Mouse (Mus musculus) mouse trophoblast stem cell (cell line): ENCODE results near the gene Dnmt1.

ENCODE experiments used
- in situ Hi-C, 2 experiments: fragments of 300-500 bp; cut with MseI, MboI; formaldehyde crosslinking; loops; 2 replicates in 1 of 2; 3 replicates in 1 of 2; pipeline ENCODE4 v1.15.1; 2025

The Dnmt1 gene

DNA sequence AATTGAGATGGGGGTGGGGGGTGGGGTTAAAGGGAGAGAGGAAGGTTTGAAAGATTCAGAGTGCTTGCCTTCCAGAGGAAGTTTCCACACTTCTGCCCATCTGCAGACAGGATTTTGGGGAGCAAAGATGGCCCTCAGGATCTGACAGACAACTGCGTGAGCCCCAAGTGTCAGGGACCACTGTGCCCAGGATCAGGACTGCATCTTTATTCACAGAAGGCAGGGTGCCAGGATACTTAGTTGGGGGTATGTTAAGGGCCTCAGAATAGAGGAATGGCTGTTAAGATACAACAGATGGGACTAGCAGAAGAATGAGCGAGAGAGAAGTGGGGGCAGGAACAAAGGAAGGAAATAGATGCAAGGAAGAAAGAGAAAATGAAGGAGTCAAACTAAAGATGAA is 73.1 kb downstream of the Dnmt1 start:
- in situ Hi-C loops, result no loop called here

DNA sequence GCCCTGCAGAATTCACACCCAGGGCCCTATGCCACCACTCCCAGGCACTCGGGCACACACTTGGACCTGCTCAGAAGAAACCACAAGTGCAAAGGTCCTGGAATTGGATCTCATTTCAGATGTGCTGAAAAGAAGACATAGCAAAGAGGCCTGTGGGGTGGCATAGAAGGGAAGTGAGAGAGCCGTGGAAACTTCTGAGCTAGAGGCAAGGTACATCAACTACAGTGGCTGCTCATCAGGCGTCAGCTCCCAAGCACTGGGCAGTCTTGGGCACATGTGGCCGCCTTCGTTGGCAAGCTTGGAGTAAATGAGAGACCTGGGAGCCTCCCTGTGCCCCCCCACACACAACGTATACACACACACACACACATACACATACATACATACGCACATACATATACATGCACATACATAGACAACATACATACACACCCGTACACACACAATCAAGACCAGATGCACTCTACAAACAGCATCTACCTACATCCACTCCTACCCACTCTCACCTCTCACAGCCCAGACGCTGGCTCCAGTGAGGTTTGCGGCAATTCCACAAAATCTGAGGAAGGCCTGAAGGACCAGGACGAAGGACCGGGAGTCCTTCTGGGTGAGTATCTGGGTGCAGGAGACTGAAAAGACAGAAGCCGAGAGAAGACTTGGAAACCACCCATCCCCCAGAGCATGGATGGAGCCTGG is 80.4 kb downstream of the Dnmt1 start, which contains the start of gene Angptl6:
Gene Angptl6 (minus strand): TSS at position 631 of the 696 bp plus-strand sequence.
- in situ Hi-C loops, result no loop called here

- in situ Hi-C loops, result no loop called here
Observed at GRCm38 (mm10) chr9:20878710-20879065, 81.0 kb downstream of the Dnmt1 start.

DNA sequence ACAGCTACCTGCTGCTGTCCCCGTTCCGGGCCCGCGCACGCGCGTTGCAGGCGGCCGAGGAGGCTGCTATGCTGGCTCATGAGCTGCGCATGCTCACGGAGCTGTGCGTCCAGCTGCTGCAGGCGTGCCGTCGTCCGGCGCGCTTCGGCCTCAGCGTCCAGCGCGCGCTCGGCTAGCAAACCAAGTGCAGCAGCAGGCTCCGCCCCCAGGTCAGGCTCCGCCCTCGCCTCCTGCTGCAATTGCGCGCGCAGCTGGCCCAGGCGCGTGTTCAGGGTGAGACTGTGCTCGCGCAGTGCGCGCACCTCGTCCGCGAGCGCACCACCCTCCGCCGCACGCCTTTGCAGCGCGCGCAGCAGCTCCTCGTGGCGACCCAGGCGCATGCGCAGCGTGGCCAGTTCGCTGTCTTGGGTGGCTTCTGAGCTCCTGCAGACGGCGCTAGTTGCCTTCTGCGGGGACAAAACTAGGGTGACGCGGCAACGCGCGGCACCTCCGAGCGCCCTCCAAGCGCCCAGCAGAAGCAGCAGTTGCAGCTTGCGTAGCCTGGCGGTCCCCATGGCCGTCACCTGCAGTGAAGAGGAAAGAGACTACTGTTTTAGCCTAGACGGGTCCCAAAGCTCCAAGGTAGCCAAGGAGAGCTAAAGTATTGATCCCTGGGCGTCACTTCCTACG is 81.5 kb downstream of the Dnmt1 start:
- in situ Hi-C loops, result no loop called here

- in situ Hi-C loops, result no loop called here
Observed at GRCm38 (mm10) chr9:20877118-20878040, 82.3 kb downstream of the Dnmt1 start.

- in situ Hi-C loops, result no loop called here
Observed at GRCm38 (mm10) chr9:20876318-20877117, 83.2 kb downstream of the Dnmt1 start.

DNA sequence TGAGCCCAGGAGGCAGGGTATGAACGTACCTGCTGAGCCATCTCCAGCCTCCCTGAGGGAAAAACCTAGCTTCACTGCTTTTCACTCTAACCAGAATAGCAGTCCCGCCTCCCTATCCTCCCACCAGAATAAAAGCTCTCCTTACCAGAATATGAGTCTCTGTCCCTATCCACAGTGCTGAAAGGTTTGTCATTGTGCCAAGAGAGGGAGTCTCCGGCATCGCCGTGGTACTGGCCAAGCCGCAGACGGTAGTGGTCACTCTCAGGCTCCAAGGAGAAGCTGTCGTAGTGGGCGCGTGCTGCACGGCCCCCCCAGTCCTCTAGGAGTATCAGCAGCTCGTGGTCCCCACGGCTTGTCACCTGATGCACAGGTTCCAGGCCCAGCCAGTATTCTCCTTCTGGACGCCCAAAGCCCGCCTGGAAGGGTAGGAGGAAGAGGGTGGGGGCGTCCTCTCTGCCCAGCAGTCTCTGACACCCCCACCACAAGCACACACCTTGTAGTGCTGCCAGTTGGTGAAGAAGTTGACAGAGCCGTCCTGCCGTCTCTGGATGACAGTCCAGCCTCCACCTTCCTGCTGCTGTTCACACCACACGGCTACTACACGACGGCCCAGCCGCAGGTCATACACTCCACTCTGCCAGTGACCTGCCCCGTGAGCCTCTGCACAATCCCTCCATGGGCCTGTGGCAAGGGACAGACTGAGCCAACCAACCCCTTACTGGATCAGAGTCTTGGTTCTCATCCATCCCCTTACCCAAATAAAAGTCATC is 84.5 kb downstream of the Dnmt1 start:
- in situ Hi-C loops, result no loop called here

GRCm38 (mm10) chr9:20873521-20873920 is 86.2 kb downstream of the Dnmt1 start:
- in situ Hi-C loops, result no loop called here

- in situ Hi-C loops, result no loop called here
Observed at GRCm38 (mm10) chr9:20872991-20873390, 86.7 kb downstream of the Dnmt1 start.

DNA sequence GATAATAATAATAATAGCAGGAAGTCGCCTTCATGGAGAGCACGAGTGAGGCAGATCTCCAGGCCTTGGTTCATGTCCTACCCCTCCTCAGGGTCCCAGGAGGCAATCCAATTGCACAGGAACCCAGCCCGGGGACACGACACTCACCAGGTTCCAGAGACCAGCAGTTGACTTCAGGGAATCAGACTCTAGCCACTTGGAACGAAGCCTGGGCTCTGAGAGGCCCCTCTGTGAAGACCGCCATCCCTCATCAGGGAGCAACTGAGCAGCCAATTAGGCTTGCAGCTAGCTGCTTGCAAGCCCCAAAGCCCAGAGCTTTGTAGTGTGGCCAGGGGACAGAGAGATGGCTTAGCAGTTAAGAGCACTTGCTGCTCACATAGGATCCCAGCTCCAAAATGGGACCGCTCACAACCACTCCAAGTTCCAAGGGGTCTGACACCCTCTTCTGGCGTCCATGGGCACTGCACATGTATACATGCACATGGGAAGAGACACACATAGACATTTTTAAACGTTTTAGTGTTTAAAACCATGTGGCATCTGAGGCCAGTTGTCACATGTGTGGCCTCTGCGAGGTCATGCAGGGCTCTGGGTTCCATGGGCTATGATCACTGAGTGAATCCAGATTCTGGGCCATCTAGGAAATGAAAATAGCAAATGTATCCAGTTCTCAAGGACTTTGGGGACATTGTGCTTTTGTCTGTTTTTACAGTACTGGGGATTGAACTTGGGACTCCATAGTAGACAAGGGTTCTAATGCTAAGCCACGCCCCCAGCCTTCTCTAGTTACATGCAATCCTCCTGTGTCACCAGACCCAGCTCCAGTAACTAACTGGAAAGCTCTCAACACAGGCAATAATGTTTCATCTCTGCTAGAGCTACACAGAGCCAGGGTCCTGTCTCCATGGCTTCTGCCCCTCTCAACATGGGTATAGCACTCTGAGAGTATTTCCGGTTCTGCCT is 89.2 kb downstream of the Dnmt1 start:
- in situ Hi-C loops, result no loop called here

DNA sequence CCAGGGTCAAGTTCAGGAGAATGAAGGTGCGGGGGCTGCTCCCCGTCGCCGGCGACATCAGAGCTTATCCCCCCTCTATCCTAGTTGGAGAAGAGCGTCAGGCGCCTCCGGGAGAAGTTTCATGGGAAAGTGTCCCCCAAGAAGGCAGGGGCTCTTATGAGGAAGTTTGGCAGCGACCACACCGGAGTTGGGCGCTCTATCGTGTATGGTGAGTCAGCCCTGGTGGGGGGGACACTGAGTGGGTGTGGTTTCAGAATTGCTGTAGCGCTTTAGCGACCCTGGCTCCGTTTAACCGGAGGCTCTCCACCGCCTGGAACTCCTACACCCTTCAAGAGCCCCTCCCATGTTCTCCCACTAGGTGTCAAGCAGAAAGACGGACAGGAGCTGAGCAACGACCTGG is 90.4 kb downstream of the Dnmt1 start:
- in situ Hi-C loops, result no loop called here

DNA sequence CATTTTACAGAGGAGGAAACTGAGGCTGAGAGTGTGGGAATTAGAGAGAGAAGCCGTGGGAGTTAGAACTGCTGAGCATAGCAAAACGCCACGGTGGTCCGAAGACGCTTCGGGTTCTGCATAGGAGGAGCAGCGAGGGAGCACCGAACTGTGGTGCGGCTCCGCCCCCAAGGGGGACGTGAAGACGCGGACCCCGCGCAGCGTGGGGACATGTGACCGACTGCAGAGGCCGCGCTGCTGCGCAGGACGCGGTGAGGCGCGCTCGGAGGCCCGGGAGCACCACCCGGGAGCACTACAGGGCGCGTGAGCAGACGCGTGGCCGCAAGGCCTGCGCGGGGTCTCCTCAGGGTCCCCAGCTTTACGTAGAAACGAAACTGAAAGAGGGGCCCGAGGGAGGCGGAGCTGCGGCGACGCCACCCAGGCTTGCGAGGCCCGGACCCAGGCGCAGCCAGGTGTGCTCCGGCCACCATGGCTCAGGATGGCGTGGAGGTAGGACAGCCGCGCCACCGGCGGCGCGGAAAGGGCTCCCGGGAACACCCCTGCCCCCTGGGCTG is 91.2 kb downstream of the Dnmt1 start, which contains the start of gene A230050P20Rik:
Gene A230050P20Rik (plus strand): TSS at position 195 of the 554 bp plus-strand sequence.
- in situ Hi-C loops, result no loop called here

DNA sequence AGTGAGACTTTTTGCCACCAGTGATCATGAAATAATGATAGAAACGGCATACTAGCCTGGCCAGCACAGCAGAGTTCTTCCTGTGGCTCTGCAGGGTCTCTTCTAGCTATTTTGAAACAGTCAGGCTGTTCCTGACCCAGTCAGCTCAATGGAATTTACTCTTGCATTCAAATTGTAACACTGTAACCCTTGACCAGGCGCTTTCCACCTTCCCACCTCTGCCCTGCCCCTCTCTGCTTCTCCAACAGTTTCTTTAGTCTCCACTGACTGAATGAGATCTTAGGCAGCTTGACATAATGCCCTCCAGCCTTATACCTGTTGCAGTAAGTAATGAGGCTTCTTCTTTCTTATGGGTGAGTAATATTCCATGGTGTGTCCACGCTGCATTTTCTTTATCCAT is 92.8 kb downstream of the Dnmt1 start:
- in situ Hi-C loops, result no loop called here

DNA sequence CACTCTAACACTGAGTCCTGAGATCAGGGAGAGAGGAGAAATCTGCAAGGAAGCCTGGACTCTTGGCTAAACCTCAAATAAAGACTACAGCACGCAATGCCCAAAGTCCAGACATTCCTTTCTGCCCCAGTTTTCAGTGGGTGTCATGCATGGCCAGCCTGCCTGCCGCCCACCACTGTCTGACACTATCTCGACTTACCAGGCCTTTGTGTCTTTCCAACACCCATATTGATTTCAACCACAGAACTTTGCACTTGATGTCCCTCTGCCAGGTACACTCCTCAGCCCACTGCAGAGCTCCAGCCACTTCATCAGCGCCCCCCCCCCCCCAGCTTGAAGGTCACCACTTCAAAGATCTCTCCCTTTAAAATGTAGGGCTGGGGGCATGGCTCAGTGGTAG is 97.5 kb downstream of the Dnmt1 start:
- in situ Hi-C loops, result no loop called here

GRCm38 (mm10) chr9:20861821-20862220 is 97.9 kb downstream of the Dnmt1 start:
- in situ Hi-C loops, result no loop called here

- in situ Hi-C loops, result no loop called here
Observed at GRCm38 (mm10) chr9:20859926-20860325, 99.8 kb downstream of the Dnmt1 start.
